ENCODE assay signal across 8 mouse cellular contexts in the genomic region with DNA sequence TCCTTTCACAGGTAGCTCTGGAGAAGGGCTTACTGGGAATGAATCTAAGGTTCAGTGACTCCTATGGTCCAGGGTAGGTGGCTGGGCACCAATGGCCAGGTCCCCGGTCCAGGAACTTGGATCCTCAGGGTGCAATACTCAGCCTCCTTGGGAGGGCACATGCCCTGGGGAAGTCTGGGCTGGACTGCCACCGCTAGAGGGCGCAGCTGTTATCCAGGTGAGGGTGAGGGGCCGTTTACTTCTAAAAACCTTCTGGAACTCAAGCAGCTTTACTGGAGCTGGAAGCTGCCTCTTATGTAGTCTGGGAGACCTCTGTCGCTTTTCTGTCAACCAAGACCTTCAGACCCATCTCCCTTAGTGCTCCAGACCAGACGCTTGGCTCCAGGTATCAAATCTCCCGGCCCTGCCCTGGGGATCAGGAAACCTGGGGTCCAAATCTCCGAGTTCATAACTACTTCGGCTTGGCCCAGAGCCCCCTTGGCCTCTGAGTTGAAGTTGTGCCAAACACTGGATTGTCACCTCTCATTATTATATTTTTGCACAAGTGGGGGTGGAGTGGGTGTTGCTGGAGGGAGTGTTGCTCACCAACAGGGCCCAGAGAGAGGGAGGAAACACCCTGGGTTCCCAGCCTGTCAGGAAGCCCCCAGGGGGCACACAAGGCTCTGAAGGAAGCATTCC. TPM values are rescaled to one million over a fixed set of nuclear protein-coding genes. Genes with fewer than 3 reads are reported as not detected.
DNase-seq lines count a peak whose midpoint lies in the region; ATAC-seq and TF ChIP-seq lines count a peak whose summit lies in the region.

No protein-coding gene starts in this region.

- H3K9me3 ChIP-seq in hindbrain, embryonic 16.5 days (ENCODE audit: control insufficient read depth, low read length), result peaks cover 2% of the 10 kb centered on the region; the same call in 1 of the 2 replicates
- H3K9me3 ChIP-seq in limb, embryonic 12.5 days, result peaks cover 7% of the 10 kb centered on the region; the same call in 1 of the 2 replicates
- H3K9me3 ChIP-seq in stomach, embryonic 15.5 days, result no peaks in the 10 kb centered on the region

- peaks cover 36% of the 10 kb centered on the region for H3K4me1 ChIP-seq in hindbrain, embryonic 16.5 days (ENCODE audit: control insufficient read depth, insufficient read depth, low read depth, low read length)
- H3K4me1 ChIP-seq in limb, embryonic 12.5 days (replicated peaks), result peaks cover 42% of the 10 kb centered on the region
- peaks cover 43% of the 10 kb centered on the region for H3K4me1 ChIP-seq in stomach, embryonic 15.5 days

- H3K4me2 ChIP-seq in hindbrain, embryonic 16.5 days (ENCODE audit: low read length), result no peak overlapping the region
- H3K4me2 ChIP-seq in limb, embryonic 12.5 days, result 0 out of 2 replicates have a peak overlapping the region, but pooled peaks have one; percentile 7
- peak overlapping the region; percentile 41 for H3K4me2 ChIP-seq in myocyte (ENCODE audit: low read depth)
- H3K4me2 ChIP-seq in stomach, embryonic 15.5 days, result no peak overlapping the region

- H3K36me3 ChIP-seq in hindbrain, embryonic 16.5 days (ENCODE audit: control insufficient read depth, insufficient read depth, low read length), result no peaks in the 10 kb centered on the region
- no peaks in the 10 kb centered on the region for H3K36me3 ChIP-seq in limb, embryonic 12.5 days
- no peaks in the 10 kb centered on the region for H3K36me3 ChIP-seq in myocyte (ENCODE audit: control insufficient read depth, insufficient read depth)
- no peaks in the 10 kb centered on the region for H3K36me3 ChIP-seq in stomach, embryonic 15.5 days

- peaks cover 3% of the 10 kb centered on the region for H3K79me2 ChIP-seq in myocyte (ENCODE audit: control insufficient read depth, insufficient read depth)

- no peak overlapping the region for H3K4me3 ChIP-seq in hindbrain, embryonic 16.5 days (ENCODE audit: low read length)
- no peak overlapping the region for H3K4me3 ChIP-seq in limb, embryonic 12.5 days (replicated peaks)
- no peak overlapping the region for H3K4me3 ChIP-seq in myocyte
- no peak overlapping the region for H3K4me3 ChIP-seq in stomach, embryonic 15.5 days (replicated peaks)

- ATAC-seq in hindbrain, embryonic 16.5 days, result no peak
- 0 out of 2 replicates have a peak, but pooled peaks have one; percentile 7 for ATAC-seq in limb, embryonic 12.5 days (ENCODE audit: insufficient number of reproducible peaks, insufficient read depth, low FRiP score, low TSS enrichment, low read depth)
- ATAC-seq in stomach, embryonic 15.5 days (ENCODE audit: insufficient read depth, low FRiP score, low read depth), result no peak

- H3ac ChIP-seq in myocyte (ENCODE audit: control insufficient read depth, insufficient read length), result no peak overlapping the region

- no peak for TF ChIP-seq POLR2A in myocyte (IDR thresholded peaks at IDR 0.05; ENCODE audit: insufficient read length, low read depth)

- H3K27ac ChIP-seq in hindbrain, embryonic 16.5 days (ENCODE audit: low read depth, low read length), result peak overlapping the region; percentile 93
- H3K27ac ChIP-seq in limb, embryonic 12.5 days, result peak overlapping the region; percentile 98
- H3K27ac ChIP-seq in stomach, embryonic 15.5 days, result peak overlapping the region; percentile 88; the same call in 1 of the 2 replicates

- peak; percentile 83 for DNase-seq in ovary, postnatal 10 days (ENCODE audit: low spot score)
- DNase-seq in ovary, adult 18-20 months (ENCODE audit: low spot score), result no peak
- peak; percentile 55 to 73 for DNase-seq in cerebellum, postnatal 4 days (ENCODE audit: low spot score in 2 of 2)
- peak; percentile 54 to 66 for DNase-seq in gastrocnemius, adult 8-10 months (ENCODE audit: low spot score in 2 of 2)

- no peaks in the 10 kb centered on the region for H3K27me3 ChIP-seq in hindbrain, embryonic 16.5 days (replicated peaks; ENCODE audit: control insufficient read depth, insufficient read depth, low read length)
- H3K27me3 ChIP-seq in limb, embryonic 12.5 days, result no peaks in the 10 kb centered on the region
- no peaks in the 10 kb centered on the region for H3K27me3 ChIP-seq in myocyte (ENCODE audit: control insufficient read depth, insufficient read depth, insufficient read length)
- no peaks in the 10 kb centered on the region for H3K27me3 ChIP-seq in stomach, embryonic 15.5 days (replicated peaks)

- 18% methylated on average over 9 of the region's 9 CpGs for WGBS in hindbrain, embryonic 16.5 days
- WGBS in limb, embryonic 12.5 days, result 18% methylated on average over 9 of the region's 9 CpGs
- 21% methylated on average over 9 of the region's 9 CpGs for WGBS in stomach, embryonic 15.5 days

- H3K9ac ChIP-seq in hindbrain, embryonic 16.5 days (ENCODE audit: low read depth, low read length), result no peak overlapping the region
- H3K9ac ChIP-seq in limb, embryonic 12.5 days (replicated peaks), result peak overlapping the region; percentile 18; the same call in 1 of the 2 replicates
- H3K9ac ChIP-seq in stomach, embryonic 15.5 days, result no peak overlapping the region

TF ChIP-seq in myocyte, 11 proteins besides CTCF, POLR2A, EP300 and RAD21:
- no peak for TF ChIP-seq CEBPB (IDR thresholded peaks at IDR 0.05; ENCODE audit: insufficient read depth, poor library complexity, severe bottlenecking)
- TF ChIP-seq MYOG (IDR thresholded peaks at IDR 0.05; ENCODE audit: control insufficient read depth in 1 of 3, insufficient read depth in 1 of 3, insufficient read length in 2 of 3, low read depth in 2 of 3), result no peak
- no peak for TF ChIP-seq TCF12 (IDR thresholded peaks at IDR 0.05; ENCODE audit: insufficient read depth, poor library complexity, severe bottlenecking)
- no peak for TF ChIP-seq TCF3 (IDR thresholded peaks at IDR 0.05; ENCODE audit: insufficient read length, low read depth)
- no peak for TF ChIP-seq USF1 (IDR thresholded peaks at IDR 0.05; ENCODE audit: low read depth)
- TF ChIP-seq REST (IDR thresholded peaks at IDR 0.05; ENCODE audit: insufficient read depth, insufficient read length), result no peak
- no peak for TF ChIP-seq MAX (IDR thresholded peaks at IDR 0.05; ENCODE audit: low read depth)

RNA-seq across cellular contexts. Expression of gene Rcor2, which starts 2.9 kb away (rescaled TPM):
- total RNA-seq in gastrocnemius, adult 8-10 months (2022), result 1 to 10 TPM; 1.8 to 4.2 (median 2.1) TPM
- 10.5 and 18.5 TPM in 2 replicates for polyA plus RNA-seq in hindbrain, embryonic 16.5 days (2015; fragmentation: Nextera tagmentation; extraction: Ambion mirVana)
- polyA plus RNA-seq in limb, embryonic 12.5 days (2016; fragmentation: Nextera tagmentation; extraction: Ambion mirVana), result 50.9 and 51.1 TPM in 2 replicates
- 34.1 TPM for polyA plus RNA-seq in myocyte (2012; fragmentation: generic; extraction: Trizol)
- polyA plus RNA-seq in stomach, embryonic 15.5 days (2015; fragmentation: Nextera tagmentation; extraction: Ambion mirVana), result 13.4 and 15.0 TPM in 2 replicates

RNA-seq across cellular contexts. Expression of gene Naa40, which starts 23.2 kb away (rescaled TPM):
- total RNA-seq in gastrocnemius, adult 8-10 months (2022), result 10 to 100 TPM in 3 of 4 experiments, 1 to 10 TPM in 1; 9.2 to 12.4 (median 11.2) TPM
- polyA plus RNA-seq in hindbrain, embryonic 16.5 days (2015; fragmentation: Nextera tagmentation; extraction: Ambion mirVana), result 60.6 and 66.9 TPM in 2 replicates
- 69.7 and 73.1 TPM in 2 replicates for polyA plus RNA-seq in limb, embryonic 12.5 days (2016; fragmentation: Nextera tagmentation; extraction: Ambion mirVana)
- 10.3 TPM for polyA plus RNA-seq in myocyte (2012; fragmentation: generic; extraction: Trizol)
- 47.0 and 51.6 TPM in 2 replicates for polyA plus RNA-seq in stomach, embryonic 15.5 days (2015; fragmentation: Nextera tagmentation; extraction: Ambion mirVana)

RNA-seq across cellular contexts. Expression of gene Cox8a, which starts 46.8 kb away (rescaled TPM):
- total RNA-seq in gastrocnemius, adult 8-10 months (2022), result 100 to 1,000 TPM in 1 of 4 experiments, 10 to 100 TPM in 3; 68.4 to 103 (median 82.9) TPM
- polyA plus RNA-seq in hindbrain, embryonic 16.5 days (2015; fragmentation: Nextera tagmentation; extraction: Ambion mirVana), result 1,071 and 1,270 TPM in 2 replicates
- polyA plus RNA-seq in limb, embryonic 12.5 days (2016; fragmentation: Nextera tagmentation; extraction: Ambion mirVana), result 870 and 903 TPM in 2 replicates
- 1,011 TPM for polyA plus RNA-seq in myocyte (2012; fragmentation: generic; extraction: Trizol)
- 988 and 1,377 TPM in 2 replicates for polyA plus RNA-seq in stomach, embryonic 15.5 days (2015; fragmentation: Nextera tagmentation; extraction: Ambion mirVana)

RNA-seq across cellular contexts. Expression of gene Otub1, which starts 58.1 kb away (rescaled TPM):
- total RNA-seq in gastrocnemius, adult 8-10 months (2022), result 10 to 100 TPM; 39.9 to 54.3 (median 43.5) TPM
- polyA plus RNA-seq in hindbrain, embryonic 16.5 days (2015; fragmentation: Nextera tagmentation; extraction: Ambion mirVana), result 246 and 249 TPM in 2 replicates
- 222 and 233 TPM in 2 replicates for polyA plus RNA-seq in limb, embryonic 12.5 days (2016; fragmentation: Nextera tagmentation; extraction: Ambion mirVana)
- polyA plus RNA-seq in myocyte (2012; fragmentation: generic; extraction: Trizol), result 112 TPM
- 163 and 169 TPM in 2 replicates for polyA plus RNA-seq in stomach, embryonic 15.5 days (2015; fragmentation: Nextera tagmentation; extraction: Ambion mirVana)

Comparison
In these comparisons a context has a peak if more than half of its experiments do, and no peak if none do; other contexts are left out.
1. H3K4me2 ChIP-seq: peak in limb, embryonic 12.5 days (single experiment) and myocyte (single experiment); none in hindbrain, embryonic 16.5 days (single experiment) and stomach, embryonic 15.5 days (single experiment).
2. Peak in every context shown above with its lines, with median percentiles within 50 percentile points of each other: H3K27ac ChIP-seq.